Mouse (Mus musculus) olfactory bulb, adult 2 months (tissue): ENCODE data around the gene Hacl1. TPM values are rescaled to one million over a fixed set of nuclear protein-coding genes. Genes with fewer than 3 reads are reported as not detected.
"Not testable (repeated sequence)": the region's sequence is repeated elsewhere in the genome, so short reads cannot be mapped to it uniquely, and the experiment has no call there.

Source experiments
- H3K27ac ChIP-seq: fragments of 200-500 bp; 2 replicates; pipeline ENCODE4 v1.5.1; 2012; ENCODE audit warnings: low read depth, low read length; ENCODE audit not compliant: insufficient read depth
- H3K4me1 ChIP-seq: fragments of 200-500 bp; 2 replicates; pipeline ENCODE4 v1.6.1; 2012; ENCODE audit warnings: low read length; ENCODE audit not compliant: control insufficient read depth, insufficient read depth
- H3K4me3 ChIP-seq: fragments of 200-500 bp; 2 replicates; pipeline ENCODE4 v1.5.1; 2012; ENCODE audit warnings: mild to moderate bottlenecking, low read depth, low read length, moderate library complexity; ENCODE audit not compliant: insufficient read depth
- CTCF ChIP-seq: fragments of 200-500 bp; IDR thresholded peaks from 2 replicates; pipeline ENCODE4 v1.5.1; 2012; ENCODE audit warnings: low read depth, mild to moderate bottlenecking, low read length, moderate library complexity; ENCODE audit not compliant: insufficient read depth
- POLR2A ChIP-seq: fragments of 200-500 bp; IDR thresholded peaks from 2 replicates; pipeline ENCODE4 v1.6.1; 2012; ENCODE audit warnings: mild to moderate bottlenecking, low read depth, low read length, moderate library complexity; ENCODE audit not compliant: insufficient read depth
- WGBS: fragments of 180-500 bp; shearing (Covaris S2); methylation state at CpG from one replicate; pipeline ENCODE4 v1.1.7; 2018; 5-methylcytosine and 5-hydroxymethylcytosine counted together
- polyA plus RNA-seq: library from polyadenylated mRNA; stranded (reverse); fragments of >200 nt; gene quantifications from 2 replicates; pipeline ENCODE4 v1.2.4, GENCODE M21; 2012; ENCODE audit warnings: low replicate concordance; ENCODE audit not compliant: missing spikeins, insufficient read depth, insufficient read length

The Hacl1 gene
- polyA plus RNA-seq, 1 experiment: not detected

DNA sequence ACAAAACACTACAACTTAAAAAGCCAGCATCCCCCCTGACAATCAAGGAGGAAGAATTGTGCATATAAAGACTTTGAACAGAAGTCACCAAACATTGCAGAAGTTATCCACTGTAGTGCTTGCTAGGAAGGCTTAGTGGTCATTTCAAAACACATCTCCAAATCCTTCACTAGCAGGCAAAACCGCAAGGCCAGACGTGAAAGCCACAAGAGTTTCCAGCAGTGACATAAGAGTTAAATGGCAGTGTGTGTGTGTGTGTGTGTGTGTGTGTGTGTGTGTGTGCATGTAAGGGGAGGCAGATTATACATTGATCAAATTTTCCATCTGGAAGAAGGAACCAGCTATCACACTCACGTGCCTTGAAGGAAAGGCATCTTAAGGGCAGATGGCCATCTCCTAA, 23.1 kb downstream of the Hacl1 start:
- 92% methylated on average over 3 of the region's 3 CpGs for WGBS
- no peak overlapping the region for H3K4me3 ChIP-seq
- no peak overlapping the region for H3K27ac ChIP-seq
- TF ChIP-seq CTCF (no peak), POLR2A (no peak)
- H3K4me1 ChIP-seq: no peaks in the 10 kb centered on the region

GRCm38 (mm10) chr14:31617204-31617603, 23.9 kb downstream of the Hacl1 start:
- Histone ChIP-seq H3K27ac (no peak overlapping the region), H3K4me1 (no peaks in the 10 kb centered on the region), H3K4me3 (no peak overlapping the region)
- 92% methylated on average over 9 of the region's 9 CpGs for WGBS
- TF ChIP-seq POLR2A (no peak), CTCF (no peak)

GRCm38 (mm10) chr14:31613671-31614070, 27.4 kb downstream of the Hacl1 start:
- Histone ChIP-seq H3K27ac (no peak overlapping the region), H3K4me1 (no peaks in the 10 kb centered on the region), H3K4me3 (no peak overlapping the region)
- TF ChIP-seq POLR2A (no peak), CTCF (no peak)
- WGBS: 87% methylated on average over 5 of the region's 5 CpGs

DNA sequence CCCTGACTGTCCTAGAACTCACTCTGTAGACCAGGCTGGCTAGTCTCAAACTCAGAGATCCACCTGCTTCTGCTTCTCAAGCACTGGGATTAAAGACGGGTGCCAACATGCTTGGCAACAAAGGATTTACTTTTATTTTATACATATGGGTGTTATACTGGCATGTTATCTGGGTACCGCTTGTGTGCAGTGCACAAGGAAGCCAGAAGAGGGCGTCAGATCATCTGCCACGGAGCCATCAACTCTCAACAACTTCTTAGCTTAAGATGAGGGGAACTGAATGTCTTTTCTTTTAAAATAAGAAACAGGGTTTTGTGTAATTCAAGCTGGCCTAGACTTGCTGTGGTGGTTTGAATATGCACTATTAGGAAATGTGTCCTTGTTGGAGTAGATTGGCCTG, 29.1 kb downstream of the Hacl1 start:
- TF ChIP-seq POLR2A (no peak), CTCF (no peak)
- H3K27ac ChIP-seq: no peak overlapping the region
- no peak overlapping the region for H3K4me3 ChIP-seq
- 71% methylated on average over 4 of the region's 4 CpGs for WGBS
- no peaks in the 10 kb centered on the region for H3K4me1 ChIP-seq

GRCm38 (mm10) chr14:31605514-31605913, 35.6 kb downstream of the Hacl1 start:
- Histone ChIP-seq H3K4me1 (no peaks in the 10 kb centered on the region), H3K4me3 (no peak overlapping the region), H3K27ac (no peak overlapping the region)
- TF ChIP-seq CTCF: no peak
- 60% methylated on average over 6 of the region's 6 CpGs for WGBS

- TF ChIP-seq CTCF (no peak), POLR2A (no peak)
- 82% methylated on average over 5 of the region's 5 CpGs for WGBS
- H3K27ac ChIP-seq: no peak overlapping the region
- no peak overlapping the region for H3K4me3 ChIP-seq
- H3K4me1 ChIP-seq: no peaks in the 10 kb centered on the region
Observed at GRCm38 (mm10) chr14:31604916-31605315, 36.2 kb downstream of the Hacl1 start.

DNA sequence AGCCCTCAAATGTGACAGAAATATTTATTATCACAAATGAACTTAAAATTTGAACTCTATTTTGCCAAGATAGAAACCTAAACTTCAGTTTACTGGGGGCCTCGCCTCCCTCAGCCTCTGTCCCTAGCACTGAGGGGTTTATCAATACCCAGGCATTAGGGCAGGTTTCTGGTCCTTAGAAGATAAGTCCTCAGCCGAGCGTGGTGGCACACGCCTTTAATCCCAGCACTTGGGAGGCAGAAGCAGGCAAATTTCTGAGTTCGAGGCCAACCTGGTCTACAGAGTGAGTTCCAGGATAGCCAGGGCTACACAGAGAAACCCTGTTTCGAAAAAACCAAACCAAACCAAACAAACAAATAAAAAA, 38.5 kb downstream of the Hacl1 start:
- not testable (repeated sequence) for H3K27ac ChIP-seq, H3K4me3 ChIP-seq, H3K4me1 ChIP-seq
- 90% methylated on average over 6 of the region's 6 CpGs for WGBS

DNA sequence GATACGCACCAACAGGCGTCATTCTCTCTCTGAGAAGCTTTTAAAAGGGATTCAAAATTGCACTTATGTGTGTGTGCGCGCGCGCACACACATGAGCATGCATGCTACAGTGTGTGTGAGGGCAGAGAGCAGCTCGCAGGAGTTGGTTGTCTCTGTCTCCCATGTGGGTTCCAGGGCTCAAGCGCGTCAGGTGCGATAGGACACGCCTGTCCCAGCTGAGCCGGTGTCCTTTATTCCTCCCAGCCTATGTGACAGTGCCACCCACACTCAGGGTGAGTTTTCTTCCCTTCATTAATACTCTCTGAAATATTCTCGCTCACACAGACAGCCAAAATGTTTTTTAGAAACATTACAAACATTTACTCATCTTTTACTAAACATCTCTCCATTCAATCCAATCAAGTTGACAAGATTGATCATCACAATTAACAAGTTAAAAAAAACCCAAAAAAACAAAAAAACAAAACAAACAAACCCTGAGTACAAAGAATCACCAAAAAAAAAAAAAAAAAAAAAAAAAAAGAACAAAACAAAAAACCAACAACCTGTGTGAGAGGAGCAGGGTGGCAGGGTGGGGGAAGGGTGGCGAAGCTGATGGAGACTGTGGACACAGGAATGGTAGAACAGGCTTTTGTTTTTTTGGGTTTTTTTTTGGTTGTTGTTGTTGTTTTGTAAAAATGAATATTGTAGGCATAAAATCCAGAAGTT, 39.0 kb downstream of the Hacl1 start:
- H3K4me1 ChIP-seq: no peaks in the 10 kb centered on the region
- WGBS: 93% methylated on average over 14 of the region's 14 CpGs
- TF ChIP-seq POLR2A (no peak), CTCF (no peak)
- no peak overlapping the region for H3K4me3 ChIP-seq
- H3K27ac ChIP-seq: no peak overlapping the region

DNA sequence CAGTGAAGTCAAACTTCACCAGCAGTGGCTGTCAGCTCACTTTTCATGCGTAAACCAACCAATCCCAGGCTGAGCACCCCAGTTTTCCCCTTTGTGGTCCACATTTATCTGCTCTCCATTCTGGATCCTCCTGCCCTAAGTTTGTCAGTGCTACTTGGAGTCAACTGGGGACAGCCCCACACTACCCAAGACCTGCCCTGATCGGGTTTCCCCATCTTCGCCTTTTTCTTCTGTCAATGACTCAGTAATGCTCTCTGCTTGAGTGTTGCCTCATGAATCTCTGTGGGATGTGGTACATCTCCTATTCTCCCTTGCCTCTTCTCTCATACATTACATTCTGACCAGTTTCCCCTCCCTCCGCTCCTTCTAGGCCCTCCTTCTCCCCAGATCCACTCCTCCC, 43.6 kb downstream of the Hacl1 start:
- TF ChIP-seq POLR2A: no peak
- TF ChIP-seq CTCF: no peak
- H3K4me1 ChIP-seq: no peaks in the 10 kb centered on the region
- WGBS: 97% methylated on average over 4 of the region's 4 CpGs
- H3K4me3 ChIP-seq: no peak overlapping the region
- no peak overlapping the region for H3K27ac ChIP-seq

- WGBS: 85% methylated on average over 7 of the region's 7 CpGs
- Histone ChIP-seq H3K27ac (no peak overlapping the region), H3K4me1 (no peaks in the 10 kb centered on the region), H3K4me3 (no peak overlapping the region)
- TF ChIP-seq CTCF (no peak), POLR2A (no peak)
Observed at GRCm38 (mm10) chr14:31596408-31596807, 44.7 kb downstream of the Hacl1 start.
